Mouse (Mus musculus): Measurements from ENCODE around the gene Fam8a1.

DNA sequence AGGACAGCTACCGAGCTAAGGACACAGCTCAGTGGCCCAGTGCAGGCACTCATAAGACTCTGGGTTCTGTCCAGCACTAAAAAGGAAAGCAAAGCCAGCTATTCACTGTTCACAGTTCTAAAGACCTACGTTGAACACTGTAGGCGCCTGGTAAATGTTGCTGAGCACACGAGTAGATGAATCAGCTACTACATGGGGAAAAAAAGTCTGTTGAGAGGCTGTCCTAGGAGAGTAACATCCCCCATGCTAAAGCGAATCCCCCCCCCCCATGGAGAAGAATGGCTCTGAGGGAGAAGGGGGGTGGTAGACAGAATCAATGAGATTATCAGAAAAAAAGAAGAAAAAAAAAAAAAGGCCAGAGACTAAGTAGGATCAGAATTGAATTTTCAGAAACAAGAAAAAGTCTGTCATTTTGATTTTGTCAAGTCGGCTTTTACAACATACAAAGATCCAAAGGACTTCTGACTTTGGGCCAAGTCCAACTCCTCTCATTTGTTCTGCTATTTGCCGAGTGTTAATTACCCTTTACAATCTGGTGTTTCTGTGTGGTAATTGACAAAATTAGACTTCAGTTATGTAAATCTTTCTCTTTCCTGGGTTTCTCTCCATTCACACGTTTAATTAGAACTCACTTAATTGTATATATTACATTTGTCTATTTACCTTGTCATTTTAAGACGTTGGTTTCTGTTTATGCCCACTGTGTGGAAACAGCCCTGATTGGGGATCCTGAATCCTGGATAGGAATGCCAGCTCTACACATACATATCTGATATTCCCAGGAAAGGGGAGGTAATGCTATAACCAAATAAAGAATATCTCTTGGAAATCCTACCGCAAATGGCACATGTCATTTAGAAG, 28.5 kb upstream of the Fam8a1 start:
- TF ChIP-seq EP300 (IDR thresholded peaks at IDR 0.05; ENCODE audit: insufficient read depth, low read depth, low read length) (no peak), POLR2A (IDR thresholded peaks at IDR 0.05; ENCODE audit: insufficient read depth, low read depth, low read length) (no peak)

Measured in heart, adult 2 months (tissue).